Mouse (Mus musculus) left cerebral cortex, postnatal 10 days (tissue): ENCODE measurements around the gene Dnlz. TPM values are rescaled to one million over a fixed set of nuclear protein-coding genes. Genes with fewer than 3 reads are reported as not detected.

Source experiments
- DNase-seq, 2 experiments: peaks; one replicate each; pipeline ENCODE4 v3.0.0; 2021 to 2022; ENCODE audit warnings: low spot score in 2 of 2, mixed read lengths in 1 of 2; ENCODE audit errors: extremely low spot score in 1 of 2
- intact Hi-C: fragments of 180-260 bp; cut with DNase I; formaldehyde crosslinking; loops from one replicate; pipeline ENCODE4 v1.15.1; 2025
- total RNA-seq, 2 experiments: library from RNA; stranded (reverse); gene quantifications; 2 replicates each; pipeline ENCODE4 v1.2.3; 2021

Gene Dnlz
- total RNA-seq, 2 experiments from 2014 or later, result 26.7 to 27.6 TPM

DNA sequence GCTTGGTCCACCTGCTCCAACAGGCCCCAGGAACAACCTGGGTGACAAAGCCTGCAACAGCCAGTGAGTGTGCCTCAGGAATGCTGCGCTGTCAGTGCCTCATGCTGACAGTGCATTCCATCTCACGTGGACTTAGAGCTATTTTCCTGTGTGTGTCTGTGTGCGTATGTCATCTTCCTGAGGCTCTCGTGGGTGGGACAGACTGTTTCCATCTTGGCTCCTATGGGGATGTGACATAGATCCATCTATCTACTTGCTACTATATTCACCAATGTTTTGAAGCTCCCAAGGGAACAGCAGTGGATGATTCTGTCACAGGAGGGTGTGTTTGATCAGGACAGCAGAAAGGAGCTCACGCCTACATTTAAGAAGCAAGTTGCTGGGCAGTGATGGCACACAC lies 40.0 kb downstream of the Dnlz start:
- no peak for DNase-seq
- intact Hi-C loops, result no loop called here

- intact Hi-C loops, result no loop called here
- no peak for DNase-seq
Measured at GRCm38 (mm10) chr2:26309739-26310138, 42.2 kb downstream of the Dnlz start.

DNA sequence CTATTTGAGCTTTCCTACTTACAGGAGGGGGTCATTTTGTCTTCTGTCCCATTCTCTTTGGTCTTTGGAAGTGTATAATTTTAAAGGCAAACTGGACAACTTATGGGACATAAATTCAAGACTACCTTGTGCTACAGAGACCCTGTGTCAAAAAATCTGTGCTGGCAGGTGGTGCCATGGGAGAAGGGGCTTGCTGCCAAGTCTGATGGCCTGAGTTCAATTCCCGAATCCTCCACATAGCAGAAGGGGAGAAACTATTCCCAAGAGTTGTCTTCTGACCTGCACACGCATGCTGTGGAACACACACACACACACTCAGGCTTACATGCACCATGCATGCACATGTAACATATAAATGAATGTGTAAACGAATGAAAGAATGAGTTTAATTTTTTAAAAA lies 45.2 kb downstream of the Dnlz start:
- intact Hi-C loops, result no loop called here
- DNase-seq, result no peak

DNA sequence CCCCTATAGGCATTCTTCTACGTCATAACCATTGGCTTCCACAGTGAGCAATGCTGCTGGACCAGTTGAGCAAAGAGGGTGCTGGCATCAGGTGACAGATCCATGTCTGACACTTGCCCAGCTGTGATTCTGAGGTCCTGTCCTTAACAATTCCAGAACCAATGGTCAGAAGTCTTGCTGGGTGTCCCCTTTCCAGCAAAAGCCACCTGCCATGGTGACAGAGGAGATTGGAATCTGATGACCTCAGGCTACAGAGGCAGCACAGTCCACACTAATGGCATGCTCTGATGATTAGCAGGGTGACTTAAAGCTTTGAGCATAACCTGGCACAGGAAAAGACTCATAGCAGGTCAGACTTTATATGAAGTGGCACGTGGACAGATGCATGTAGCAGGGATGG lies 46.4 kb downstream of the Dnlz start:
- DNase-seq, result no peak
- intact Hi-C loops, result no loop called here

DNA sequence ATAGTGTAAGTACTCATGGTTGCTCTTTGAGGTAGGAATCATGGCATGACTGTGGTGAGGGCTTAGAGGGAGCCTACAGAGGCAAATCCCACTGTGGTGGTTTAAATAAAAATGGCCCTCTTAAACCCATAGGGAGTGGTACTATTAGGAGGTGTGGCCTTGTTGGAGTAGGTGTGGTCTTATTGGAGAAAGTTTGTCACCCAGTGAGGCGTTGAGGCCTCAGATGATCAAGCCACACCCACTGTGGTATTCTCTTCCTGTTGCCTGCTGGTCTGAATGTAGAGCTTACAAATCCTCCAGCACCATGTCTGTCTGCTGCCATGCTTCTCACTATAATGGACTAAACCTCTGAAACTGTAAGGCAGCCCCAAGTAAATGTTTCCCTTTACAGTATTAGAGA lies 47.2 kb downstream of the Dnlz start:
- DNase-seq, result no peak
- intact Hi-C loops, result no loop called here

DNA sequence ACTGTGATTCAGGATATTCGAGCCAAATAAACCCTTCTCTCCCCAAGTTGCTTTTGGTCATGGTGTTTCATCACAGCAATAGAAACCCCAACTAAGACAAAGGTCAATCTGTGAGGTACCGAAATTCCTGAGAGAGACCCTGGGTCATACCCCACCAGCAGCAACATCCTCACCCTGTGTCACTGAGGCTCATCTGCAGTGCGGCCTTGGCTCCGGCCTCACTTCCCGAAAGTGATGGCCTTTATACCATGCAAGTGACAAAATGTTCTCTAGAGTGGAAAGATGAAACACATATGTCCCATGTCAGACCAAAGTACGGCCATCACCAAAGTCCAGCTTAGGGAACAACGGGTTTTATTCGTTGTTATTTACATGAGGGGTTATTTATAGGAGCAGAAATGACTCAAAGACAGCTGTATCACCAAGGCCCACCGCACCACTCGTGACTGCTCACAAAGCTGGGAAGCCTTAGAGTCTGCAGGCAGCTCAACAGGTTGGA lies 49.9 kb downstream of the Dnlz start:
- intact Hi-C loops, result no loop called here
- DNase-seq, result no peak

- intact Hi-C loops, result no loop called here
Measured at GRCm38 (mm10) chr2:26300808-26301174, 51.1 kb downstream of the Dnlz start.

DNA sequence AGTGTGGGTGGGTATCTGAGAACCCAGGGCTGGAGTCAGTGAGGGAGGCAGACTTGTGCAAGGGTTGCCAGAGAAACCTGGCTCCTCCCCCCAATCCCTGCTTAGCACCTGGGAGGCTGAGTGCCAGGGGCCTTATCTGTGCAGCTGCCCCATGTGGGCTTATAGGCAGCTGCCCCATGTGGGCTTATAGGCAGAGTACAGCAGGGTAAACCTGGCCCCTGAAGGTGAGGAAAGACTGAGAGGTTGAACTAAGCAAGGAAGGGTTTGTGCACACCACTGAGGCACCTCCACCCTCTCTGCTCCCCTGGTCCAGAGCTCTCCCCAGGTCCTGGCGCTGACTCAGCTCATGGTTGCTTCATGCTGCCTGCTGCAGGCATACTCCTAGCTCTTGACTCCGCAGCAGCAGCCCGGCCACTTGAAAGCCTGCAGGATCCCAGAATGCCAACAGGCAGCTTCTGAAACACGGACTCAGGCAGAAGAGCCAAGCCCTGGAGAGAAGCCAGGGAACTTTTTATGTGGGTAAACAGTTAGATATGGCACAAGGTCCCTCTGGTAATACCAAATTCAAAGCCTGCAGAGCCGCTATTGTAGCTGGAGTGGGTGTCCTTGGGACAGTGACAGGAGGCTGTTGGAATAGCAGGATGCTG lies 51.6 kb downstream of the Dnlz start:
- DNase-seq, result no peak
- intact Hi-C loops, result no loop called here

More at GRCm38 (mm10) chr2:26300808-26301174, 51.1 kb downstream of the Dnlz start:
- peak; percentile 85 to 87 for DNase-seq

DNA sequence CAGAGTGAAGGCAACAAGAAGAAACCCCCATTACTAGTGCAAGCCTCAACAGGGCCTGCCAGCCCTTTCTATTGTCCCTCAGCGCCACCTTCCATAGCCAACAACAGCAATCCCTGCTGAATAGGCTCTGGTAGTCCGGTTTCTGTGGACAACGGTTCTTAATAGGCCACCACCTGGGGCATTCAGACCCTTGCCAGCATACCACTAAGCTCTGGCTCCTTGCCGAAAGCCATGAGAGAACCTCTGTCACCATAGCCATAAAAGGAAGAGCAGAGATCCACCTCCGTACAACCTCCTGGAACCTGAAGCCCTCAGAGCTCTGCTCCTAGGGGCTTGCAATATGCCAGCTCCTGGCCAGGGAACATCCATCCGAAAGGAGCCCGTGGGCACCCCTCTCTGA lies 52.6 kb downstream of the Dnlz start:
- intact Hi-C loops, result loop anchor here (10.0 kb wide), 1 partner anchor 265 kb away; no protein-coding TSS in a partner anchor
- DNase-seq, result no peak

DNA sequence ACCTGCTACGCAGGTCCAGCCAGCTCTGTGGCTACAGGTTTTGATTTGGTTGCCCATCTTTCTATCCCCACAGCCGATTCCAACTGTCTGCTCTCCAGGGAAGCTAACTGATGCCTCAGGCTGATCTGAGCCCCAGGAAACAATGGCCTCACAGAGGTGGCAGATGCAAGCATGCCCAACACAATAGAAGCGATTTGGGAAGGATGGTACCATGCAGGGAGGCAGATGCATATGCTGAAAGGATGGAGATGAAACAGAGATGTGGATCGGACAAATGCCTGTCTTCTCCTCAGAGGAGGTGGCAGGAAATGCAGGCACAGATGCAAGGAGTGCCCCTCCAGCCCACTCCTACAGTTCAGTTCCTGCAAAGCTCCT lies 53.1 kb downstream of the Dnlz start:
- DNase-seq, result no peak
- intact Hi-C loops, result loop anchor here (10.0 kb wide), 1 partner anchor 266 kb away; no protein-coding TSS in a partner anchor

GRCm38 (mm10) chr2:26298208-26298855 lies 53.6 kb downstream of the Dnlz start:
- peak; percentile 70 to 79 for DNase-seq
- intact Hi-C loops, result loop anchor here (10.0 kb wide), 1 partner anchor 266 kb away; no protein-coding TSS in a partner anchor

Other genes with a start within 250 kb of the Dnlz start
- 10 to 100 TPM; 45.6 to 46.4 TPM for gene Nacc2, start 228.9 kb downstream of the Dnlz start, total RNA-seq
- gene Lhx3, start 143.8 kb downstream of the Dnlz start, total RNA-seq, result not detected
- gene Qsox2, start 114.6 kb downstream of the Dnlz start, total RNA-seq, result 10 to 100 TPM; 20.7 to 21.7 TPM
- 1 to 10 TPM; 1.3 to 2.0 TPM for gene Ccdc187, start 57.6 kb downstream of the Dnlz start, total RNA-seq
- 100 to 1,000 TPM; 103 to 108 TPM for gene Gpsm1, start 36.6 kb downstream of the Dnlz start, total RNA-seq
- 1 to 10 TPM; 2.1 to 2.9 TPM for gene Card9, start 8.8 kb upstream of the Dnlz start, total RNA-seq
- 10 to 100 TPM; 78.8 to 80.9 TPM for gene Snapc4, start 28.5 kb upstream of the Dnlz start, total RNA-seq
- 100 to 1,000 TPM; 187 to 190 TPM for gene Entr1, start 37.2 kb upstream of the Dnlz start, total RNA-seq
- 100 to 1,000 TPM; 126 to 129 TPM for gene Pmpca, start 37.2 kb upstream of the Dnlz start, total RNA-seq
- gene Inpp5e, start 57.1 kb upstream of the Dnlz start, total RNA-seq, result 10 to 100 TPM; 17.3 to 19.6 TPM
- 10 to 100 TPM; 43.6 to 46.3 TPM for gene Sec16a, start 93.1 kb upstream of the Dnlz start, total RNA-seq
- 10 to 100 TPM; 26.4 to 30.5 TPM for gene Notch1, start 164.6 kb upstream of the Dnlz start, total RNA-seq
- gene Egfl7, start 227.9 kb upstream of the Dnlz start, total RNA-seq, result 10 to 100 TPM; 73.5 to 83.0 TPM
- gene Gm20532, start 234.5 kb upstream of the Dnlz start, total RNA-seq, result not detected